Mouse (Mus musculus) natural killer cell, adult 2 months (primary cell): Measurements from ENCODE around the gene Kmt5a.
"Not testable (repeated sequence)": the region's sequence is repeated elsewhere in the genome, so short reads cannot be mapped to it uniquely, and the experiment has no call there.

Experiments used
- DNase-seq, 2 experiments: peaks; one replicate each; pipeline ENCODE4 v3.0.0; 2022; ENCODE audit warnings: low spot score in 2 of 2

Kmt5a gene

GRCm38 (mm10) chr5:124482966-124483654 is 43.4 kb downstream of the Kmt5a start, which contains the start of gene Snrnp35:
Snrnp35 (plus strand) TSS chr5:124483134.
- peak; percentile 92 to 93 for DNase-seq

DNA sequence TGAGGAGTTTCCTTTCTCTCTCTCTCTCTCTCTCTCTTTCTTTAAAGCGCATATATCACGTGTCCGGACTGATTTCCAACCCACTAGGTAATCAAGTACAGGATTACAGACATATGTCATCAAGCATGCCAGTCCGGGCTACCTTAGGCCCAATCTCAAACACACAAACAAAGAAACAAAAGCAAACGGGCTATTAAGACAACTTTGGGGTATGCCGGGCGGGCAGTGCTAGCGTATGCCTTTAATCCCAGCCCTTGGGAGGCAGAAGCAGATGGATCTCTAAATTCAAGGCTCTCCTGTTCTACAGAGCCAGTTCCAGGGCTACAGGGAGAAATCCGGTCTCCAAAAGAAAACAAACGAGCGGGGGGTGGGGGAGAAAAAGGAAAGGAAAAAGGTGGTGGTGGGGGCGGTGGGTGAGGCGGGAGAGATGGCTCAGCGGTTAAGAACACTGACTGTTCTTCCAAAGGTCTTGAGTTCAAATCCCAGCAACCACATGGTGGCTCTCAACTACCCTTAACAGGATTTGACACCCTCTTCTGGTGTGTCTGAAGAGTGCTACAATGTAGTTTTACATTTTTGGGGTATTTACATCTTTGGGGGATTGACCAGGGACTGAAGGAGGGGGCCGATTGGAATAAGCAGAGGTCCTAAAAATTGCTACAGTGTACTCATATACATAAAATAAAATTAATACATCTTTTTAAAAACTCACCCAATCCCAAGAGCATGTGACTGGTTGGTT is 44.1 kb downstream of the Kmt5a start:
- no peak for DNase-seq

DNA sequence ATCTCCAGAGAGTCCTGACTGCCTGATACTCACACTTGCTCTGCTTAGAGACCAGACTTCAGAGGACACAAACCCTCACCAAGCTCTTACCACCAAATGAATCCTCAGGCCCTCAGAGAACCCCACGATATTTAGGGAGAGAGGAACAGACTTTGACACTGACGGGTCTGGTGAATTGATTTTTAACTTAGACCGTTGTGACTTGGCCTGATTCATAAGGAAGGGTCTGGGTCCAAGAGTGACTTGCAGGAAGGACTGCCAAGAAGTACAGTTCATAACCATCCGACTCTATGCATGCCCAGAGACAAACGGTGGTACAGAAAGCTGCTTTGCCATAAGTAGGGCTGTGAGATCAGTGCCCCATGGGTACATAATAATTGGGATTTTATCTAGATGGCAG is 45.9 kb downstream of the Kmt5a start:
- no peak for DNase-seq

DNA sequence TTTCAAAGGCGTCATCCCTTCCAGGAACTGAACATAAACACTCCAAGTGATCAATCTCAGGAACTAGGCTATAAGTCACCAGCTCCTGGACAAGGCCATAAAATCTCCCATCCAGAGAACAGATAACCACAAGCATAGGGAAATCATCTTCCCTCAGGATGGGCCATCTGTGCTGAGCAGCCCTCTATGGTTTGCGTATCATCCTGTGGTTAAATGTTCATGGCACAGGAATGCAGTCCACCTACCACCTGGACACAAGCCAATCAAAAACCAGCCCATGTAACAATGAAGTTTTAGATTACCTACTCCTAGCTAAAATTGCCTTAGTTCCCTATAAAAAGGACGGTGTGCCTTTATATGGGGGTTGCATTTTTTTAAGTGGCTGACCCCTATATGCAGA is 49.2 kb downstream of the Kmt5a start:
- DNase-seq, result no peak

DNA sequence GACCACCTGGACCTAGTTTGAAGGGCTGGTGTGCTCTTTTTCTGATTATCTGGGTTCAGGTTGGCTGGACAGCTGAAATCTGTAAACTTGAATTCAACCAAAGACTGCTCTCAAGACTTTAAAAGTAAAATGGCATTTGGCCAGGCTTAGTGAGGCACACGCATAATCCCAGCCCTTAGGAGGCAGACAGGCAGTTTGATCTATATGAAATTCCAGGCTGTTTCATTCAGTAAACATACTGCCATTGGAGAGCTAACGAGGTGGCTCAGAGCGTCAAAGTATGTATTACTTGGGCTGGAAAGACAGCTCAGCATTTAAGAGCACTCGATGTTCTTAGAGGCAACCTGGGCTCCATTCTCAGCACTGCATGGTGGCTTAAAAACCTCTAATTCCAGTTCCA is 52.0 kb downstream of the Kmt5a start:
- no peak for DNase-seq

DNA sequence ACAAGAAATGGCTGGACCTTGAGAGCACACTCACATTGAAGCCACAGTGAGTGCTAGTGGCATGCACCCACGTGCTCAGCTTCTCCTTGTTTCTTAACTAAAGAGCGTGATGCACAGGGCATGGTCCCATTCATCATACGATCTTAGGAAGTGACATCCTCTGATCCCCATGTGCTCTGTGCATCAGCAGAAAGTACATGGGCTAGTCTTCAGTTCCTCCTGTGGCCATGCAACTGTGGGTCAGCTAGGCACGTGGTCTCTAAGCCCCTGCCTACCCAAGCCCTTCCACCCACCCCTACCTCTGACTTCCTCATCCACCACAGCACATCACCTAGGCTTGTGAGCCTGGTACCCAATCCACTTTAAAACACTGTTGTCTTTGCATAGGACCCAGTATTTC is 52.9 kb downstream of the Kmt5a start:
- DNase-seq, result no peak

- peak in 1 of 2 experiments; percentile 38 for DNase-seq
Observed at GRCm38 (mm10) chr5:124493455-124493854, 53.7 kb downstream of the Kmt5a start.

GRCm38 (mm10) chr5:124495547-124495946 is 55.8 kb downstream of the Kmt5a start:
- no peak for DNase-seq

- peak; percentile 59 to 64 for DNase-seq
Observed at GRCm38 (mm10) chr5:124496614-124497514, 57.1 kb downstream of the Kmt5a start.

- no peak for DNase-seq
Observed at GRCm38 (mm10) chr5:124498221-124498876, 58.6 kb downstream of the Kmt5a start.

DNA sequence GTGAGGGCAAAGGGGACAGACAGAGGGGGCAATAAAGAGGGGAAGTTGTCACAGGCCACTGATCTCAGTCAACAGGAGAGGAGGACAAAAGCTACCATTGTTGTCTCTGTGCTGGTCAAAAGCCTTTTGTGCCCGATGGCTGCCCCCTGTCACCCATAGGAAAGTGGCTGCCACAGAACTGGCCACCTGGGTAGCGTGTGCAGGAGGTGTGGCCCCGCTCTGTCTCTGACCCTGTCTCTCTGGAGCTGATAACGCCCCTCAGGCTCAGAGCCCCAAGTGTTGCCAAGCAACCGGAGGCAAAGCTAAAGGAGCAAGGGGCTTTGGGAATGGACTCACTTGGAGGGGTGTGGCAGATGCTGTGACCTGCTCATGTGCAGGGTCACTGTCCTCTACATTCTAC is 59.3 kb downstream of the Kmt5a start:
- DNase-seq, result no peak

DNA sequence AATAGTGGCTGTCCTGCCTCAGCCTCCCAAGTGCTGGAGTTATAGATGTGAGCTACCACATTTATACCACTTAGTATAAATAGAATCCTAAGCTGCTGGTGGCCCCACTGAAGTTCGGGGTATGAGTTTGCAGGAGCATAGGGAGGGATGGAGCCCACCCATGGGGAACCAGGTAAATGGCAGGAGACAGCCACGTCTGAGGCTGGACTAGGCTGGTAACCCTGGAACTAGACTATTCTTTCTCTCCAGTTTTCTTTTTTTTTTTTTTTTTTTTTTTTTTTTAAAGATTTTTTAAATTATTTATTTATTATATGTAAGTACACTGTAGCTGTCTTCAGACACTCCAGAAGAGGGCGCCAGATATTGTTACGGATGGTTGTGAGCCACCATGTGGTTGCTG is 60.3 kb downstream of the Kmt5a start:
- not testable (repeated sequence) for DNase-seq

DNA sequence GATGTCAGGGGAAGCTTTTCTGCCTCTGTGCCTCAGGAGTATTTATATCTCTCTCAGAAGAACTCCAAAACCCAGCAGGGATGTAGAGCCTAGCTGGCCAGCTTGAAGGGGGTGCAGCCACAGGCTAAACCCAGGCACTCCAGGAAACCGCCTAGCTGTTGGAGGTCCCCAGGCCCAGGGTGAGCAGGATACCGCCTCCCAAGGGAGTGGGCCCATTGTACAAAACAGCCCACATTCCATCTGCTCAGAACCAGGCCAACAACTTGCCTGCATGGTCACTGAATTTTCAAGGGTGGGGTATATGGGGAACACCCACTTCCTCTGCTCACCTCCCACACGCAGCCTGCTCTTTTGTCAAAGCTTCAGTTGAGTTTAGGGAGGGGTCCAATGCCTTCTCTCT is 60.8 kb downstream of the Kmt5a start:
- no peak for DNase-seq

GRCm38 (mm10) chr5:124501541-124501940 is 61.8 kb downstream of the Kmt5a start:
- no peak for DNase-seq

DNA sequence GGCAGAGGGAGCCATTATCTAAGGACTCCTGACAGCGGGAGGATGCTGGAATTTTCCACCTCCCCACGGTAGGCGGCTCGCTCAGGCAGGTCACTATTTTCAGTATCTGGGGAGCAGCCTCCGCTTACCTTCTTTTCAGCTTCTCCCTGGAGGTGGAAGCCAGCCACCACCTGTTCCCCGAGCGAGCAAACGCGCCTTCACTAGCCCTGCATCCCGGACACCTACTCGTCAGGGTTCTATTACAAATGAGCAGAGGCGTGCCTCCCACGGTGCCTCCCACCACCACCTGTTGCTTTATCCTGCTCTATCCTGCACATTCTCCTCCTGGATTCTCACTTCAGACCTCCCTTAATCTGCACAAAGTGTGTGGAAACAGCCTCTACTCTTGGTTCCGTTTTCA is 64.0 kb downstream of the Kmt5a start:
- no peak for DNase-seq

- no peak for DNase-seq
Observed at GRCm38 (mm10) chr5:124505235-124505634, 65.5 kb downstream of the Kmt5a start.

- DNase-seq, result no peak
Observed at GRCm38 (mm10) chr5:124506731-124507359, 67.1 kb downstream of the Kmt5a start.

DNA sequence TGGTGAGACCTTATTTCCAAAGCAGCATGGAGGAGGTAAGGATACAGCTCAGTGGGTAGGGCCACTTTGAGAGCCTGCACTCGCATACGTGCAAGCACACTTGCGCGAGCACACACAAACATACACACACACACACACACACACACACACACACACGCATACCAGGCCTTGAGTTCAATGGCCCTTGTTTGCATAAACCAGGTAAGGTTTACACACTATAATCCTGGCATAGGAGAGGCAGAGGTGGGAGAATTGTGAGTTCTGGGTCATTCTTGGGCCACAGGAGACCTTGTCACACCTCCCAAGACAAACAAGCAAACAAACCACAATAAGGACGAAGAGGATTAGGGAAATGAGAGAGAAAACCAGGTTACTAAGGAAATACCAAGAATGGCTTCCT is 69.5 kb downstream of the Kmt5a start:
- no peak for DNase-seq

- DNase-seq, result no peak
Observed at GRCm38 (mm10) chr5:124509742-124510237, 70.1 kb downstream of the Kmt5a start.

- no peak for DNase-seq
Observed at GRCm38 (mm10) chr5:124510536-124511050, 70.9 kb downstream of the Kmt5a start.
